Mouse (Mus musculus): ENCODE results near the gene Fam205a2.
"Not testable (repeated sequence)": the region's sequence is repeated elsewhere in the genome, so short reads cannot be mapped to it uniquely, and the experiment has no call there.

Gene Fam205a2

GRCm38 (mm10) chr4:42528075-42528474, at the start of gene Fam205a2:
TSS of gene Fam205a2 (minus strand) at chr4:42528175.
- not testable (repeated sequence) for DNase-seq (ENCODE audit: low spot score)

Measured in ovary, postnatal 14 days (tissue).